Mouse (Mus musculus) midbrain, postnatal 0 days (tissue): ENCODE data around the gene R3hdm1. TPM values are rescaled to one million over a fixed set of nuclear protein-coding genes. Genes with fewer than 3 reads are reported as not detected.
A peak's percentile ranks its signal among the peaks of the same experiment; 100 is the strongest.
"Not testable (repeated sequence)": the region's sequence is repeated elsewhere in the genome, so short reads cannot be mapped to it uniquely, and the experiment has no call there.

Experiments used
- ATAC-seq: fragments of 200-750 bp; cut with Nextera tagmentation; 2 replicates; pipeline ENCODE4 v1.8.0; 2017; ENCODE audit warnings: moderate number of reproducible peaks, mild to moderate bottlenecking, moderate TSS enrichment, moderate library complexity; ENCODE audit not compliant: low FRiP score
- DNase-seq: peaks from one replicate; pipeline ENCODE4 v3.0.0-alpha.2; 2015; ENCODE audit warnings: low spot score
- H3K27ac ChIP-seq: fragments of 300-500 bp; sonication (generic); 2 replicates; pipeline ENCODE4 v1.5.1; 2014; ENCODE audit warnings: low read depth, mild to moderate bottlenecking, low read length, mixed read lengths
- H3K27me3 ChIP-seq: fragments of 300-500 bp; sonication (generic); 2 replicates; pipeline ENCODE4 v1.6.1; 2014; ENCODE audit warnings: low read length, control low read depth, mixed read lengths; ENCODE audit not compliant: insufficient read depth
- H3K36me3 ChIP-seq: fragments of 300-500 bp; sonication (generic); 2 replicates; pipeline ENCODE4 v1.6.1; 2014; ENCODE audit warnings: low read length, control low read depth, mixed read lengths; ENCODE audit not compliant: insufficient read depth
- H3K4me1 ChIP-seq: fragments of 300-500 bp; sonication (generic); 2 replicates; pipeline ENCODE4 v1.6.1; 2014; ENCODE audit warnings: mild to moderate bottlenecking, control low read depth, antibody characterized with exemption, low read length, mixed read lengths; ENCODE audit not compliant: insufficient read depth
- H3K4me2 ChIP-seq: fragments of 300-500 bp; sonication (generic); 2 replicates; pipeline ENCODE4 v1.6.1; 2014; ENCODE audit warnings: low read depth, mild to moderate bottlenecking, low read length, mixed read lengths; ENCODE audit not compliant: poor library complexity, severe bottlenecking
- H3K4me3 ChIP-seq: fragments of 300-500 bp; sonication (generic); 2 replicates; pipeline ENCODE4 v1.5.1; 2014; ENCODE audit warnings: low read depth, mild to moderate bottlenecking, low read length, moderate library complexity
- H3K9ac ChIP-seq: fragments of 300-500 bp; sonication (generic); replicated peaks from 2 replicates; pipeline ENCODE4 v1.6.1; 2014; ENCODE audit warnings: mild to moderate bottlenecking, low read length, moderate library complexity, mixed read lengths; ENCODE audit not compliant: poor library complexity, severe bottlenecking
- H3K9me3 ChIP-seq: fragments of 300-500 bp; sonication (generic); 2 replicates; pipeline ENCODE4 v1.6.1; 2016; ENCODE audit warnings: low read length, control low read depth
- CTCF ChIP-seq: IDR thresholded peaks from 2 replicates; pipeline ENCODE4 v1.5.1; 2016; ENCODE audit warnings: antibody characterized with exemption, mild to moderate bottlenecking
- WGBS: fragments of 180-500 bp; shearing (Covaris S2); extraction: QIAGEN DNeasy Blood & Tissue Kit; methylation state at CpG from one replicate; pipeline ENCODE4 v1.1.7; 2014; 5-methylcytosine and 5-hydroxymethylcytosine counted together
- polyA plus RNA-seq: library from polyadenylated mRNA; unstranded; fragments of >200 nt; fragmentation: Nextera tagmentation; extraction: Ambion mirVana; gene quantifications from 2 replicates; pipeline ENCODE4 v1.2.1, GENCODE M21; 2015
- total RNA-seq: library from RNA; depleted of rRNA; stranded (reverse); fragments of >200 nt; gene quantifications from 2 replicates; pipeline ENCODE4 v1.2.3, GENCODE M21; 2014

Gene R3hdm1
- total and polyA plus RNA-seq, 2 experiments from 2014 or later: 57.1 to 104 TPM

- H3K36me3 ChIP-seq: no peaks in the 10 kb centered on the region
- peak overlapping the region; percentile 92 for H3K27ac ChIP-seq
- peak overlapping the region; percentile 81 for H3K9ac ChIP-seq
- no peak for TF ChIP-seq CTCF
- peaks cover 6% of the 10 kb centered on the region; the same call in 1 of the 2 replicates for H3K4me1 ChIP-seq
- DNase-seq: peak; percentile 29
- peak overlapping the region; percentile 94 for H3K4me2 ChIP-seq
- no peaks in the 10 kb centered on the region for H3K9me3 ChIP-seq
- no peaks in the 10 kb centered on the region for H3K27me3 ChIP-seq
- peak; percentile 50; the same call in 1 of the 2 replicates for ATAC-seq
- WGBS: 1% methylated on average over 18 of the region's 19 CpGs
- H3K4me3 ChIP-seq: peak overlapping the region; percentile 77
These were observed 141.7 kb downstream of the R3hdm1 start for GRCm38 (mm10) chr1:128244727-128245355.

DNA sequence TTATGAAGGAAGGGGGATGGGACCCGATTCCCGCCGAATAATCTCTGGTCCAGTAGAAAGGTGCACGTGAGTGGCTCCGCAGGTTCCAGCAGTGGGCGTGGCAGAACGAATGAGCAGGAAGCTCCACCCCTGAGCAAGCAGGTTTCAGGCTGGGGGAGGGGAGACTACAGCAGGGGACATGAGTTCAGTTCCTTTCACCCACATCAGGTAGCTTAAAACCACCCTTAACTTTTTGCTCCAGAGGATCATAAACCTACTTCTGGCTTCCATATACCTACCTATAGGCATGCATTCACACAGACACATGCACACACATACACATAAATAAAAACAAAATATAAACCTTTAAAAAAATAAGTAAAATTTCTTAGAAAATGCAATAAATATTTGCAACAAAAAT, 164.0 kb downstream of the R3hdm1 start:
- H3K36me3 ChIP-seq: peaks cover 39% of the 10 kb centered on the region
- H3K27me3 ChIP-seq, DNase-seq, H3K4me2 ChIP-seq, H3K27ac ChIP-seq, ATAC-seq, H3K4me1 ChIP-seq, H3K4me3 ChIP-seq, H3K9ac ChIP-seq, H3K9me3 ChIP-seq: not testable (repeated sequence)
- WGBS: 86% methylated on average over 7 of the region's 7 CpGs

GRCm38 (mm10) chr1:128270731-128271130, 167.6 kb downstream of the R3hdm1 start:
- no peak overlapping the region for H3K4me3 ChIP-seq
- no peaks in the 10 kb centered on the region for H3K27me3 ChIP-seq
- no peak overlapping the region for H3K4me2 ChIP-seq
- WGBS: 97% methylated on average over 3 of the region's 3 CpGs
- ATAC-seq (no peak), DNase-seq (no peak)
- H3K4me1 ChIP-seq: no peaks in the 10 kb centered on the region
- no peak overlapping the region for H3K9ac ChIP-seq
- TF ChIP-seq CTCF: no peak
- H3K36me3 ChIP-seq: peaks cover 42% of the 10 kb centered on the region
- H3K9me3 ChIP-seq: no peaks in the 10 kb centered on the region
- no peak overlapping the region for H3K27ac ChIP-seq

GRCm38 (mm10) chr1:128275908-128276307, 172.8 kb downstream of the R3hdm1 start:
- Histone ChIP-seq H3K4me3 (no peak overlapping the region), H3K9me3 (no peaks in the 10 kb centered on the region), H3K27ac (no peak overlapping the region), H3K36me3 (peaks cover 54% of the 10 kb centered on the region), H3K4me1 (no peaks in the 10 kb centered on the region), H3K9ac (no peak overlapping the region), H3K4me2 (no peak overlapping the region), H3K27me3 (no peaks in the 10 kb centered on the region)
- ATAC-seq (no peak), DNase-seq (no peak)
- no peak for TF ChIP-seq CTCF
- 100% methylated on average over 1 of the region's 1 CpGs for WGBS

GRCm38 (mm10) chr1:128278563-128278962, 175.5 kb downstream of the R3hdm1 start:
- Histone ChIP-seq H3K27me3 (no peaks in the 10 kb centered on the region), H3K4me3 (no peak overlapping the region), H3K9me3 (no peaks in the 10 kb centered on the region), H3K4me1 (no peaks in the 10 kb centered on the region), H3K4me2 (no peak overlapping the region), H3K9ac (no peak overlapping the region), H3K36me3 (peaks cover 46% of the 10 kb centered on the region), H3K27ac (no peak overlapping the region)
- DNase-seq (no peak), ATAC-seq (no peak)
- no peak for TF ChIP-seq CTCF
- WGBS: 98% methylated on average over 3 of the region's 3 CpGs

GRCm38 (mm10) chr1:128281753-128282152, 178.7 kb downstream of the R3hdm1 start:
- ATAC-seq (no peak), DNase-seq (no peak)
- Histone ChIP-seq H3K4me3 (no peak overlapping the region), H3K9me3 (no peaks in the 10 kb centered on the region), H3K9ac (no peak overlapping the region), H3K4me2 (no peak overlapping the region), H3K27ac (no peak overlapping the region), H3K36me3 (peaks cover 29% of the 10 kb centered on the region), H3K4me1 (no peaks in the 10 kb centered on the region), H3K27me3 (no peaks in the 10 kb centered on the region)
- whole genome bisulfite sequencing: 96% methylated on average over 3 of the region's 3 CpGs
- TF ChIP-seq CTCF: peak; percentile 48
